Mouse (Mus musculus): Measurements from ENCODE around the gene Ireb2.

DNA sequence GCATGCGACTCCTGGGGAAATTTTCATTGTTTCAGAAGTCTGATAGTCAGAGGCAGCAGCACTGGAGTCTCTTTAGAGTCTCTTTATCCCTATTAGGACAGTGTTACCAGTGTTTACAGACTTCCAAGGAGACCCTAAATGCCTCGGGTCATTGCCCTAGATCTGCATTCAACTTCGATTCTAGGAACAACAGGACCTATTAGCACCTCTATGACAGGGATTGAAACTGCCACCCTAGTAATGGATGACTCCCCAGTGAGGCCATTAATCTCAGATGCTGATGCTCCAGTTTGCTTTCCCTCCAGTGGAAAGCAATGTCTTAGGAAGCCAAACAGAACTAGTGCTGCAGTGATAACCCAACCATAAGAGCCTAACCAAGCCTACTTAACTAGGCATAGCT lies 6.1 kb upstream of the Ireb2 start:
- TF ChIP-seq CTCF (IDR thresholded peaks at IDR 0.05; ENCODE audit: low read depth) (no peak), EP300 (IDR thresholded peaks at IDR 0.05; ENCODE audit: low read depth) (no peak)
